Mouse (Mus musculus) inflammation-experienced regulatory T-cells, adult 6 months (primary cell): Measurements from ENCODE around the gene Klhdc1. TPM values are rescaled to one million over a fixed set of nuclear protein-coding genes. Genes with fewer than 3 reads are reported as not detected.

Source experiments
- ATAC-seq: one replicate; pipeline ENCODE4 v1.8.0; 2017
- polyA plus RNA-seq, 3 experiments: library from polyadenylated mRNA; unstranded; fragments of 100-300 nt; shearing (Covaris generic); gene quantifications; one replicate each; pipeline ENCODE4 v1.2.1; 2017

Klhdc1 gene
- polyA plus RNA-seq, 3 experiments from 2014 or later: 15.4 to 41.1 (median 25.4) TPM

DNA sequence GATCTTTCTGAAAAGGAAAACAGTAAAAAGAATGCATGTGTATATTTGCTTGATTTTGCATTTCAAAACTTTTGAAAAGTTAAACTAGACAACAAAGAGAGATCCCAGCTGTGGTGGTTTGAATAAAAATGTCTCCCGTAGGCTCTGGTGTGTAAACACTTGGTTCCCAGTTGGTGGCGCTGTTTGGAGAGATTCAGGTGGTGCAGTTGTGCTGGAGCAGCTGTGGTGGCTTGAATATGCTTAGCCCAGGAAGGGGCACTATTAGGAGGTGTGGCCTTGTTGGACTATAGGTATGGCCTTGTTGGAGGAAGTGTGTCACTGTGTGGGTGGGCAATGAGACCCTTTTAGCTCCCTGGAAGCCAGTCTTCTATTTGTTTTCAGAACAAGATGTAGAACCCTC is 11.7 kb upstream of the Klhdc1 start:
- peak; percentile 34 for ATAC-seq

DNA sequence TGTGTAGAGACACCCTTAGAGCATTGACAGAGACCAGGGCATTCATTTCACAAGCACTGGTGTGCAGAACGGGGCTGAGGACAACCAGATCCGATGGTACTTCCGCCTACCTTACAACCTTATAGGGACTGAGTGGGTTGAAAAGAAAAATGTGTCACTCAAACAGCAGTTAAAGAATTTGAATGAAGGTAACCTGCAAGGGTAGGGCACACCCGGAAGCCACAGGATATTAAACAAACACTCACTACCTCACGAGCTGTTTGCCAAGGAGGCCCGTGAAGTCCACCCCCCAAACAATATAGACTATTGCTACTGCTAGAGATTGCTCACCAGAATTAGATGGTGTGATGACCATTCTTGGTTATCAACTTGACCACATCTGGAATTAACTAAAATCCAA is 5.2 kb upstream of the Klhdc1 start:
- ATAC-seq: no peak

DNA sequence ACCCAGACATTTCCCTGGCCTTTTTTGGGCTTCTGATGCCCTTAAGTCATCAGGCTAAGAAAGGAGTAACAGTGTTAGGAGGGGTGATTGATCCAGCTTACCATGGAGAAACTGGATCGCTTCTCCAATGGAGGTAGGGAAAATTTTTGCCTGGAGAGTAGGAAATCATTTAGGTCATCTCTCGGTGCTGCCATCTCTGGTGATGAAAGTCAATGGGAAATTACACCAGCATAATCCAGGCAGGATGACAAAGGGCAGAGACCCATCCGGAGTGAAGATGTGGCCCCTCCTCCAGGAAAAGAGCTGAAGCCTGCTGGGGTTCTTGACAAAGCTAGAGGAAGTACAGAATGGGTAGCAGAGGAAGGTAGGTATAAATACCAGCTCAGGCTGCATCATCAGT is 2.7 kb upstream of the Klhdc1 start:
- no peak for ATAC-seq

DNA sequence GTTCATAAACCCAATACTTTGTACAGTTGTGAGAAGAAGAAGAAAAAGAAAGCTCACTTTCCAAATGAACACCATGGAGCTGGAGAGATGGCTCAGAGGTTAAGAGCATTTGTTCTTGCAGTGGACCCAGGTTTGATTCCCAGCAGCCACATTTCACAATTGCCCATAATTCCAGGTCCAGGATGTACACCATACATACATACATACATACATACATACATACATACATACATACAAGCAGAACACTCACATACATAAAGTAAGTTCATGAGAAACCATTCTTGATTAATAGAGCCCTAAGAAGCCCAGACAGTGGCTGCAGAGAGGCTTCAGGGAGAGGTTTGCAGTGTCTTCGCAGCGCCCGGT is 412 bp downstream of the Klhdc1 start:
- ATAC-seq: peak; percentile 30

DNA sequence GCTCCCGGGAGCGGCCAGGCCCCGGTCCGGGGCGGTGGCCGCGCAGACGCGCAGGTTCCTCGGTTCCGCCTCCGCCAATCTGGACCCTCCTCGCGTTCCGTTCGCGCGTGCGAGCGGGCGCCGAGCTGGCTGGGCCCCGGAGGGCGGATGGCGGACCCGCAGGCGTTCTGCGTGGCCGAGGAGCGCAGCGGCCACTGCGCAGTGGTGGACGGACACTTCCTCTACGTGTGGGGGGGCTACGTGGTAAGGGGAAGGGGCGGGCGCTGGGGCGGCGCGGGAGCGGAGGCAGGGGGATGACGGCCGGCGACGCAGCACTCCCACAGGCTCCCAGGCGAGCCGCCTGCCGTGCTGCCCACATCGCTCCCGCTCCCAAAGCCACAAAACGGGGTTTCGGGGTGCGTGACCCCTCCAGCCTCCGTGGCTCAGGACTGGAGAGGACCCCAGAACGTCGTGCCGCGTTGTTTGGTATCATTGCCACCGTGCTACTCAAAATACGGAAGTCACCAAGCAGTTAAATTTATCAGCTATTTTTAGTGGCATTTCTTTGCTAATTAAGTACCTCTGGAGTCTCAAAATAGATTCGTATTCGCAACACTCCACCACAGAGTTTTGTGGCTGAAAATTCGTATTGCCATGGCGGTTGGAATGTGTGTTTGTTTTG is 925 bp downstream of the Klhdc1 start:
- ATAC-seq: peak; percentile 80

DNA sequence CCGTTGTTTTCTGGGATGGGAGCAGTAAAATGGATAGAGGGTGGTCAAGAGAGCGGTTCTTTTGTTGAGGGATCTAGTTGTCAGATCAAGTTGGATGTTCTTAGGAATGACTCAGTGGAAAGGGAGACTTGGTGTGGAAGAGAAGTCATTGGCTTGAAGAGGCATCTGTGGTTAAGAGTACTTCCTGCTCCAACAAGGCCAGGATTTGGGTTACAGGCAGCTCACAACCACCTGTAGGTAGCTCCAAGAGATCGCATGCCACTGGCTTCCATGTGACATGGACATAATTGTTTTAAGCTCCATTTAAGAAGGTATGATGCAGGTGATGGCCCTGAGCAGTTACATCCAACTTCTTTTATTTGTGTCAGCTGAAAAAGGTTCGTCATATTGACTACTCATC is 8.8 kb downstream of the Klhdc1 start:
- no peak for ATAC-seq

DNA sequence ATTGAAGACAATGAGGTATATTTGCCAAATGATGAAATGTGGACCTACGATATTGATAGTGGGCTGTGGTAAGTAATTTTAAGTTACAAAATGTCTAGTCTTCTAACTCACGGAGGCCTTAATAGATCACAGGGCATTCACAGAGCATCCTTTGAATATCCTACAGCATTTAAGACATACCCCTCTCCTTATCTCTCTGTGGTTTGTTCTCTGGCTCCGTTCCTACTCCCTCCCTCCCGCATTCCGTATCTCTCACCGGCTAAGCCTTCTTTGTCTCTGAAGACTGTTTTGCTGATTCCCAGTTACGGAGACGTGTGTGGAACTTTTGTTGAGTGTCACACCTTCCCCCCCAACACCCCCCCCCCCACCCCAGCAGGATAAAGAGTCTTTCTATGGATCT is 9.8 kb downstream of the Klhdc1 start:
- no peak for ATAC-seq

DNA sequence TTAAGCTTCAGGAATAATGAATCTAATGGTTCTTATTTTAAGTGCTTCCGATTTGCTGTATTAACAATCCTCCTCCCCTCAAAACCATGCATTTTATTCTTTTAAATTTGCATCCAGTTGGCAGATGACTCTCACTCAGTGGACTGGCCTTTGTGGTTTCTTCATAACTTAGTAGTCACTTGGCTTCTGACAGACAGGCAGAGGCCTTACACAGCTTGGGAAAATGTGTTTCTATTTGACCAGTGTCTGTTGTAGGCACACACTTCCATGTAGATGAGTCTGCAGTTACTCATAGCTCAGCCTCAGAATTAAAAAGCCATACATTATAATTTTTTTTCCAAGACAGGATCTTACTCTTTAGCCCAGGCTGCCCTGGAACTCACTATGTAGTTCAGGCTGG is 12.8 kb downstream of the Klhdc1 start:
- ATAC-seq: no peak

DNA sequence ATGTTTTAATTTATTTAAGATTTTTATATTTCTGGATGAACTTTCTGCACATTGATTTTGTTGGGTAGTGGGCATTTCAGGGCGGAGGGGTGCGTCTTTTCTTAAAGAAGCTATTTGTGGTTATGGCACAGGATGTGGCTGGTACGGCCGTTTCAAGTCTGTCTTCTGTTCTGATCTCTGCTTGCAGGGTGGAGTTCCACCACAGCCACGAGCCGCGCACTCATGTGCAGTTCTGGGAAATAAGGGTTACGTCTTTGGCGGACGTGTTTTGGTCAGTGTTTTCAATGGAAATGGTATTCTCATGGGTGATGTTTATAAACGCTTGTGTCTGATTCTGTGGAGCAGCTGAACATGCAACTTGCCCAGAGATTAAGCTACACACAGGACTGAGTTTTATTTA is 16.9 kb downstream of the Klhdc1 start:
- ATAC-seq: peak; percentile 99

DNA sequence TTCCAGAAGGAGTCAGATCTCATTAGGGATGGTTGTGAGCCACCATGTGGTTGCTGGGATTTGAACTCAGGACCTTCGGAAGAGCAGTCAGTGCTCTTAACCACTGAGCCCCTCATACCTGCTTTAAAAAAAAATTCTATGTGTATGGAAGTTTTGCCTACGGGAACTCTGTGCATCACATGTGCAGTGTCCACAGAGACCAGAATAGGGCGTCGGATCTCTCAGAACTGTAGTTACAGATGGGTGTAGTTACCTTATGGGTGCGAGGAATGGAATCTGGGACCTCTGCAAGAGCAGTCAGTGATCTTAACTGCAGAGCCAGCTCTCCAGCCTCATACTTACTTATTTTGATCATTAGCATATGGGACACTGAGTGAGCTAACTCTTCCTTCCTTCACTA is 21.3 kb downstream of the Klhdc1 start:
- no peak for ATAC-seq

DNA sequence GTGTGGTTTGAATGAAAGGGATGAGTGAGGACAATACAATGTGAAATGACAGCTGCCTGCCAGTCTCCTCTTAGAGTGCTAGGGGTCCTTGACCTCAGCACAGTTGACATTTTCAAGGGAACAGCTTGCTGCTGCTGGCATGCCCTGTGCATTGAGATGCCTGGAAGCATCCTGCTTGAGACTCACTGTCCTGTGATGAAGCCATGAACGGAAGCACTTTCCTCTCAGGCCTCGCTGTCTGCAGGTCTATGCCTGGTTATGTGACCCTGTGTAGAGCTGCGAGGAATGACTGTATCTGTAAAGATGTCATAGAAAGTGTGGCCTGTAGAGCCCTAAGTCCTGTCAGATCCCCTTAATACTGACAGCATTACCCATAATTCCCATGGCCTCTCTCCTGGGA is 24.1 kb downstream of the Klhdc1 start:
- no peak for ATAC-seq

DNA sequence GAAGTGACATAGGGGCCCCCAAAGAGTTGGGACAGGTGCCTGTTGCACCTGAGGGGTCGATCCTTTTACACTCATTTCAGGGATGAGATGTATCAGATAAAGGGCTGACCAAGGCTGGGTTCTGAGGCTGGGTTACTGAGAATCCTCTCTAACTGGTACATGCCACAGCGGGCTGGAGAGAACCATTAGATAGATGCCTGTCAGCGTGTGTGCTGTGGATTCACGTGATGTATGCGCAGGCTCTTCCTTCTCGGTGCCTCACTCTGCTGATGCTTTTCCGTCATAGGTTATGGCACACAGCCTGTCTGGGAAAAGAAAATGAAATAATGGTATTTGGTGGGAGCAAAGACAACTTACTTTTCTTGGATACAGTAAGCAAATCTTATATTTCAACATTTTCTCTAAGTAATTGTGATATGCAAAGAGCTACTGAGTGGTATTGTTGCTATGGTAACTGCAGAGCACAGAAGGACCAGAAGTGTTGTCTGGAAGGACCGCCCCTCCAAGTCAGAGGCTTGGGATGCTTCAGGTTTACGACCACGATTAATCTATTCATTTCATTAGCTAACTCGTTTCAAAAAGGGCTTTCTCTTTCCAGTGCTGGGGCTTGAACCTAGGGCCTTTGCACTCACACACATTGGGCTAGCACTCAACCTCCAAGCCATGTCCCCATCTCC is 27.1 kb downstream of the Klhdc1 start:
- ATAC-seq: no peak

DNA sequence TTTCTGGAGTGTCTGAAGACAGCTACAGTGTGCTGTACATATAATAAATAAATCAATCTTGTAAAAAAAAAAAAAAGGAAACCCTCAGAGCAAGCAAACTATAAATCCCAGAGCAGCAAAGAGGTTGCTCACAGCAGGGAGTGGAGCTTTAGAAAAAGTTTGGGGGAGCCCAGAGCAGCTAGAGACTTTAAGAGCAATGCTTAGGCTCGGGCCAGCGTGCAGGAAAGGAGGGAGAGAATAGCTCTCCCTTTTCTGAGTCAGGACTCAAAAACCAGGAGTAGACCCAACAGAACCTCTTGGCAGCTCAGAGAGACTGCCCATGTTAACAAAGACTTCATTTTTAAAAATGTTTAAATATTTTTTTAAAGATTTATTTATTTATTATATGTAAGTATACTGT is 28.0 kb downstream of the Klhdc1 start:
- ATAC-seq: no peak

DNA sequence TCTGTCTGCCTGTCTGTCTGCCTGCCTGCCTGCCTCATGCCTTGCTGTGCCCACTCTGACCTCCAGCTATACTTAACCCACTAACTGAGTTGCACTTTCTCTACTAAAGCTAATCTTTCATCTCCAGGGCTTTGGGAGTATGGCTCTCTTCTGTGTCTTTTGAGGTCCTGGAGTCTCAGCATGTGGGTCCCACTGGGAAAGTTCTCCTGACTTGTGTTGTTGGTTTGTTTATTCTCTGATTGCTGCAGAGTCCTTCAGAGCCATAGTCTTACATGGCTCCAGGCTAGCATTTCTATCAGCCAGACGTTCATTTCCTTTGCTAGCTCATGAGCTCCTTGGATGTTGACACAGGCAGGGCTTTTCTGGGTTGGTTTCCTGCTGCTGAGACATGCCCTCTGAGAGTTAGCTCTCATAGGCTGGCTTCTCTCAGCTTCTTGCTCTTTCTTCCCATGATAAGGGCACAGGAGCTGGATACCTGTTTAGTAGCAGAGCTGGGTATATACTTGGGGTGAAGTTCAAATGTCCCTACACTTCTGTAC is 39.0 kb downstream of the Klhdc1 start:
- ATAC-seq: no peak

DNA sequence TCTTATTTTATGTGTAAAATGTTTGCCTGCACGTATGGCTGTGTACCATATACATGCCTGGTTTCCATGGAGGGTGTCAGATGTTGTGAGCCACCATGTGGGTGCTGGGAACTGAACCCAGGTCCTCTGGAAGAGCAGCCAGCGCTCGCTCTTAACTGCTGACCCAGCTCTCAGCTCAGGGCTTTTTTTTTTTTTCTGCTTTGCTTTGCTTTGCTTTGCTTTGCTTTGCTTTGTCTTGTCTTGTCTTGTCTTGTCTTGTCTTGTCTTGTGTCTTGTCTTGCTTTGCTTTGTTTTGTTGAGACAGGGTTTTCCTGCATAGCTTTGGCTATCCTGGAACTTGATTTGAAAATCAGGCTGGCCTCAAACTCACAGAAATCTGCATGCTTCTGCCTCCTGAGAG is 39.9 kb downstream of the Klhdc1 start:
- ATAC-seq: no peak

DNA sequence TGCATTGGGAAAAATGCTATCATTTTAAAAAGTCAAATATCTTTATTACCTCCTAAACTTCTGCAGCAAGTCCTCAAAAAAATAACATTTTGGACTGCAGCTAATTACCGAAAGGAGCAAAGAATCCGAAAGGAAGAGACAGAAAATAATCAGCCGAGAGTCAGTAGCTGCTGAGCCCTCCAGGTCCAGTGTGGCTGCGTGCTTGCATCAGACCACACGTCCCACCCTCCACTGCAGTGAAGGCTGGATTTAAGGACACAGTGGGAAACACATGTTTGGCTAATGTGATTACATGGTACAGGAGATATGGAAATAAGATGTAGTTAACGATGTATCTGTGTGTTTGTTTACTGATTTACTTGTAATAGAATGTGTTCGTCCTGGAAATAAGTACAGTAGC is 42.2 kb downstream of the Klhdc1 start:
- no peak for ATAC-seq

DNA sequence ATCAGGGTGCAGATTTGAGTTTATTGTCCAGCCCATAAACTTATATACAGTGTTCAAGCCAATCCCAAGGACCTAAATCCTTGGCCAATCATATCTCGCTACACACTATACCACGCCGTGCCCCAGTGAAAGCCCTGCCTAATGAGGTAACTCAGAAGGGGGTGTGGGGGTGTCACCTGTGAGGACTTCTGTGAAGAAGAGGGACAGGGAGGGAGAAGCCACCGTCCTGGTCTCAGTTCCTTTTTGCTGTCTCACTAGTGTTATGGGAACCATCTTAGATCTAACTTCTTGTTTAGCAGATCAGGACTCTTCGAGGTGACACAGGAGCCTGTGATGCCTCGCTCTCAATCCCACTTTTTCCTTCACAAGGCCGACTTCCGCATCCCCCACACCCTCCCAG is 46.6 kb downstream of the Klhdc1 start:
- ATAC-seq: no peak

DNA sequence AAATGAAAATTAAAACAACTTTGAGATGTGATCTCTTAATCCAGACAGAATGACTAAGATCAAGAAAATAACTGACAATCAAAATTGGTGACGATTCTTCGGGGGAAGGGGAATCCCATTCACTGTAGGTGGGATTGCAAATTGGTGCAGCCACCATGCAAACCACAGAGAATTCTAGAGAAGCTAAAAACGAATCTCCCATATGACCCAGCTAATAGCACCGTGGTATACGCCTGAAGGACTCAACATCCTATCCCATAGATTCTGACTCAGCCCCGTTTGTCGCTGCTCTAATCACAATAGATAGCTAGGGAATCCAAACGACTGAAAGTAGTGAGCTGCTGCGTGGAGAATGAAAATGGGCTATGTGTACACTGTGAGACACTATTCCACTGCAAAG is 47.7 kb downstream of the Klhdc1 start:
- peak; percentile 44 for ATAC-seq

DNA sequence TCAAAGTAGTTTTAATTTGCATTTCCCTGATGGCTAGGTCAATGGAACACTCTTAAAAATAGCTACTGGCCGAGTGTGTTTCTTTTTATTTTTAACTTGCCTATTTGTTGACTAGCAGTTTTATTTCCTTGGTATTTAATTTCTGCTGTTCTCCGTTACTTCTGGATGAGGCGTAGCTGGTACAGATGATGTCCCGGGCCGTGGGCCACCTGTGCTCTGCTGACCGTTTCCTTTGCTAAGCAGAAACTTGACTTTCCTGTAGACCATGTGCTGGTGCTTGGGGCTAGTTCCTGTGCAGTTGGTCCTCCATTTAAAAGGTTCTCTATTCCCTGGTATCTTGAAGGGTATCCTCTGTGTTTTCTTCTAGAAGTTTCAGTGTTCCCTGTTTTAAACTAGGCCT is 51.4 kb downstream of the Klhdc1 start:
- no peak for ATAC-seq

DNA sequence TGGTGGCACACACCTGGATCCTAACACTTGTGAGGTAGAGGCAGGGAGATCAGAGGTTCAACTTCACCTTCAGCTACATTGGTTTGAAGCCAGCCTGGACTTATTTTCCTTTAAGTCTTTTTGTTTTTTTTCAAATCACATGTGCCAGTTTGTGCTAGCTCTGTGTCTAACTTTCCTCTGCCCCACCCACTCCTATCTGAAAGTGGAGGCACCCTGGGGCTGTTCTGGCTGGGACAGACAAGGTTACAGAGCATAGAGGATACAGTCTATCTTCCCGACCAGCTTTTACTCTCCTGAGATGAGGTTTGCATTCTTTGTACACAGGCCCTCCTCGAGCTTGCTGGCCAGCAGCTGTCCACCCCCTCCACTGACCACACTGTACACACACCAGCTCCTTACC is 52.8 kb downstream of the Klhdc1 start:
- ATAC-seq: no peak

DNA sequence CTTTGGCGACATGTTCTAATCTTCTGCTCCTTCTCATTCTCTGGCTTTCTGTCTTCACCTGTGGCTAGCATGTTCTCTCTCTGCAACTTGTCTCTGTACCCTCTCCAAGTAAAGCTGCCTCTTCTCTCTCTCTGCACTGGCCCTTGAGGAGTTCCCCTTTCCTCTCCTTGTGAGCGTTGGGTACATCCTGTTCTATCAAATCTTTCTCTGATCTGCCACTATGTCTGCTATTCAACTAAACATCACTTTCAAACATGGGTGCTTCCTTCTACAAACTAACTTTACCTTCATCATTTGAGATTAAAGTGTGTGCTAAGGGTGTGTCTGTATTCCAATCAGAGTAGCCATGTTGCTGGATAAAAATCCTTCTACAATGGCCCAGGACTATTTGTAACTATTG is 54.0 kb downstream of the Klhdc1 start:
- ATAC-seq: peak; percentile 54

DNA sequence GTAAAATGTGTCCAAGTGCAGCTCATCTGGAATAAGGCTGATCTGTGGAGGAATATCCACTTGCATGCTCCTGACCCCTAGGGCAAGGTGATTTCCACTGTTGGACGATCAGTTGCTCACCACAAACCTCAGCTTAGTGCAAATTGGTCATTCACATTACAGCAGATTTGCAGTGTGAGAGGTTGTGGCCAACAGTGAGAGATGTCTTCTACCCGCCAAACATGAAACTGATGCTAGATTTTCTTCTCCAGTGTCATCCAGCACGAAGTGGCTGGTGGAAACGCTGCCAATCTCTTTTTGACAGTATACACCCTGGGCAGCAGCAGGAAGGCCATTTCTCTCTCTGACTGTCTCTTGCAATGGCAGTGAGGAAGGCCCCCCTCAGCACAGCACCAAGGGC is 54.7 kb downstream of the Klhdc1 start:
- ATAC-seq: no peak

DNA sequence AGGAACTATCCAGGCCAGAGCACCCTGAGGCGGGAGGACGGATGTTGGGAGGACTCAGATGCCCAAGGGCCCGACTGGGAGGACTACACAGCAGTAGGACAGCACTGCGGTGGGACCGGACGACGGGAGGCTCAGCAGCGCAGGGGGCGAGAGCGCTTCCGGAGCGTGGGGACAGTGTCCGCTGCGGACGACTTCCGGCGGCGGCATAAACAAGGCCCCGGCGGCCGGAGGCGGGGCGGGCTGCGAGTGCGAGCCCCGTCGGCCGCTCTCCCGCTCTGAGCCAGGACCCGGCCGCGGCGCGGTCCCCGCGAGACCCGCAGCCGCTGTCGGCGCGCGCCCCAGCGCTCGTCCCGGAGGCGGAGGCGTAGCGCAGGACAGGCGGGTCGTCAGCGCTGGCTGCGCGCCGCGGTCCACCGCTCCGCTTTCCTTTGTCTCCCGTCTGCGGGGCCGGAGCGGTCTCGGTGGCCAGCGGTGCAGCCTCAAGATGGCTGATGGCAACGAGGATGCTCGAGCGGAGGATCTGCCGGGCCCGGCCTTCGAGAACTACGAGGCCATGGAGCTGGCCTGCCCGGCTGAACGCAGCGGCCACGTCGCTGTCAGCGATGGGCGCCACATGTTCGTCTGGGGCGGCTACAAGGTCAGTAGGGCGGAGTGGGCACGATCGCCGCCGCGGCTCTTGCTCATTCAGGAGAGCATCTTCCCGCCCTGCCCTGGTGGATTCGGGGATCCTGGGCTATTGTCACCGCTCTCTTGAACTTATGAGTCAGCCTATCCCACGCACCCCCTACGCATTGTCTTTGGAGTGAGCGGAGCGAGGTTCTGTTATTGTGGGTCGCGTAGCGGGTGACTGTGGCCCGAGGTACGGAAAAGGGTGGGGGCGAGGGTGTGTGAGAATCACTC is 55.8 kb downstream of the Klhdc1 start, which contains the start of gene Klhdc2:
Gene Klhdc2 (plus strand): TSS at position 171 of the 900 bp plus-strand sequence.
- ATAC-seq: peak; percentile 72
